Mouse (Mus musculus): ENCODE data around the gene March1.

DNA sequence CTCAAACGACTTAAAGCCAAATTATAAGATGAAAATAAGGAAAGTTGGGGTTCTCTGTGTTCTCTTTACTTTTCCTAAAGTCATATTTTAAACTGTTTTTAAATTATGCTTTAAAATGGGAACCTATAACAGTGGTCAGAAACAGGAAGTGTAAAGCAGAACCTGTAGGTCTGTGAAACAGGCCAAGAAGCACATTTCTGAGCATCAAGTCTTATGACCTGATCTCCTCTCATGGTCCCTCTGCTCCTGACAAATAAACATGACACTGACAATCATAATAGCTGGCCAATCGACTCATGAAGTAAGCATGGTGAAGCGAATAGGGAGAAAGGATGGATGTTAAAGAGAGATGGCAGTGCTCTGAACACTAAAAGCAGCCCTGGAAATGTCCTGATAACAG lies 716.6 kb downstream of the March1 start:
- TF ChIP-seq GATA1 (IDR thresholded peaks at IDR 0.05; ENCODE audit: borderline replicate concordance, low read length), result no peak
- TF ChIP-seq FLI1 (IDR thresholded peaks at IDR 0.05; ENCODE audit: low read length), result no peak

Measured in megakaryocyte, embryonic 14.5 days (primary cell).